Mouse (Mus musculus) kidney, embryonic 14.5 days (tissue): Measurements from ENCODE around the gene Wbp2nl. TPM values are rescaled to one million over a fixed set of nuclear protein-coding genes. Genes with fewer than 3 reads are reported as not detected.

Source experiments
- ATAC-seq: fragments of 200-750 bp; cut with Nextera tagmentation; 2 replicates; pipeline ENCODE4 v1.8.0; 2017; ENCODE audit warnings: moderate number of reproducible peaks, mild to moderate bottlenecking, moderate TSS enrichment, moderate library complexity; ENCODE audit not compliant: low FRiP score, low TSS enrichment
- H3K27ac ChIP-seq: fragments of 300-500 bp; sonication (generic); 2 replicates; pipeline ENCODE4 v1.5.1; 2014; ENCODE audit warnings: low read depth, mild to moderate bottlenecking, low read length, moderate library complexity, mixed read lengths
- H3K27me3 ChIP-seq: fragments of 300-500 bp; sonication (generic); 2 replicates; pipeline ENCODE4 v1.6.1; 2014; ENCODE audit warnings: mild to moderate bottlenecking, low read length; ENCODE audit not compliant: control insufficient read depth, insufficient read depth
- H3K36me3 ChIP-seq: fragments of 300-500 bp; sonication (generic); 2 replicates; pipeline ENCODE4 v1.6.1; 2014; ENCODE audit warnings: low read length, mixed read lengths; ENCODE audit not compliant: control insufficient read depth, insufficient read depth
- H3K4me1 ChIP-seq: fragments of 300-500 bp; sonication (generic); 2 replicates; pipeline ENCODE4 v1.6.1; 2014; ENCODE audit warnings: low read length, mixed read lengths; ENCODE audit not compliant: control insufficient read depth, insufficient read depth
- H3K4me2 ChIP-seq: fragments of 300-500 bp; sonication (generic); replicated peaks from 2 replicates; pipeline ENCODE4 v1.6.1; 2014; ENCODE audit warnings: low read depth, mild to moderate bottlenecking, low read length
- H3K4me3 ChIP-seq: fragments of 300-500 bp; sonication (generic); 2 replicates; pipeline ENCODE4 v1.5.1; 2014; ENCODE audit warnings: mild to moderate bottlenecking, low read length
- H3K9ac ChIP-seq: fragments of 300-500 bp; sonication (generic); 2 replicates; pipeline ENCODE4 v1.6.1; 2014; ENCODE audit warnings: low read depth, mild to moderate bottlenecking, low read length, moderate library complexity
- H3K9me3 ChIP-seq: fragments of 300-500 bp; sonication (generic); 2 replicates; pipeline ENCODE4 v1.6.1; 2016; ENCODE audit warnings: low read length; ENCODE audit not compliant: control insufficient read depth
- WGBS: fragments of 180-500 bp; shearing (Covaris S2); extraction: QIAGEN DNeasy Blood & Tissue Kit; methylation state at CpG from one replicate; pipeline ENCODE4 v1.1.7; 2014; 5-methylcytosine and 5-hydroxymethylcytosine counted together
- polyA plus RNA-seq: library from polyadenylated mRNA; unstranded; fragments of >200 nt; fragmentation: Nextera tagmentation; extraction: Ambion mirVana; gene quantifications from 2 replicates; pipeline ENCODE4 v1.2.1, GENCODE M21; 2014

The Wbp2nl gene
- polyA plus RNA-seq, 1 experiment from 2014 or later = 0.65 TPM

DNA sequence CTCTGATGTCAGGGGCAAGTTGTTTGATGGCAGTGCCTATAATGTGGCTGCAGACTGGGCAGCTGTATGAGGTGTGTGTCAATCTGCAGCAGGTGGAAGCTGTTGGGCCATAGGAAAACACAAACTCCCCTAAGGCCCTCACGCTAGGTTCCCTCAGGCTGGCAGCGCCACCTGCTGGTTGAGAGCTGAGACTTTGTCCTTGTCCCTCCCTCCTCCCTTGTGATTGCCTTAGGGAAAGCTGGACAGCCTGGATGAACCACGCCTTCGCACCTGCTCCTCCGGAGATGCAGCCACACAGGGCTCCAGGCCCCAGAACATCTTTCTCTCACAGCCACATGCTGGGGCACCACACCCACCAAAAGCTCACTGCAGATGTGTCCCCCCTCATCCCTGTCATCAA, 27.6 kb upstream of the Wbp2nl start:
- Histone ChIP-seq H3K27me3 (peaks cover 15% of the 10 kb centered on the region), H3K9ac (no peak overlapping the region), H3K9me3 (no peaks in the 10 kb centered on the region), H3K36me3 (no peaks in the 10 kb centered on the region), H3K4me1 (peaks cover 9% of the 10 kb centered on the region; the same call in 1 of the 2 replicates), H3K4me3 (no peak overlapping the region), H3K27ac (no peak overlapping the region), H3K4me2 (no peak overlapping the region)
- 4% methylated on average over 5 of the region's 5 CpGs for WGBS
- ATAC-seq = peak; percentile 20; the same call in 1 of the 2 replicates

DNA sequence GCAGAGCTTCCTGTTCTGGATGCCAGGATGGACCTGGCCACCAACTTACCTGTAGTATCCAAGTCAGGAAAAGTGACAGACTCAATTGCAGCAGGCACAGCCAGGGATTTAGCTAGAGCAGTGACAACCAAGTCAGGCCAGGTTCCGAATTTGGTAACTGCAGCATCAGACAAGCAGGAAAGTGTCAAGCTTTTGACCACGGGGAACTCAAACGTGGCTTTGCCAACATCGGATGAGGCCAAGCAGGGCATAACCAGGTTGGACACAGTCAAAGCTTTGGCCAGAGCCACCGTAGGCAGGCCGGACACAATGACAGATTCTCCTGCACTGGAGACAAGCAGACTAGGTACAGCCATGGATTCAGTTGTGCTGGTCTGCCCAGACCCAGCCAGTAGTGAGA, 26.5 kb upstream of the Wbp2nl start:
- Histone ChIP-seq H3K4me3 (no peak overlapping the region), H3K4me1 (peaks cover 9% of the 10 kb centered on the region; the same call in 1 of the 2 replicates), H3K9ac (no peak overlapping the region), H3K4me2 (no peak overlapping the region), H3K27ac (no peak overlapping the region), H3K9me3 (no peaks in the 10 kb centered on the region), H3K36me3 (no peaks in the 10 kb centered on the region), H3K27me3 (peaks cover 19% of the 10 kb centered on the region)
- WGBS = 85% methylated on average over 6 of the region's 6 CpGs
- no peak for ATAC-seq

DNA sequence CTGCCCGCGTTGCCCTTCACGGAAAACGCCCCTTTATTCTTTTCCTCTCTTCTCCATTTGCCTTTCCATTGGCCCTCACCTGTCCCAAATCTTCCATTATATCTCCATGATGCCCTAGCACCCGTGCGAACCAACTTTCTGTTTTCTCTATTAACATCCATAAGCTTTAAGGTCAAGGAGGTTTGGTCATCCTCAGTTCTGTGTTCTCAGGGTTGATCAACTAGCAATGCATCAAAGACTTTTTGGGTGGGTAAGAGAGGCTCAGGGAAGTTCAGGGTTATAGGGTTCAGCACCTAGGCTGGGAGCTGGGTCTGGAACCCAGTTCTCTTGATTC, 24.2 kb upstream of the Wbp2nl start, which contains the start of gene Sept3:
Gene Sept3, plus strand, starts transcription at position 301 of the 334 bp plus-strand sequence.
- Histone ChIP-seq H3K36me3 (no peaks in the 10 kb centered on the region), H3K9me3 (no peaks in the 10 kb centered on the region), H3K4me3 (peak within 1 kb of the TSS; percentile 62), H3K9ac (peak within 1 kb of the TSS; percentile 67), H3K27ac (no peak within 1 kb of the TSS), H3K27me3 (peaks cover 19% of the 10 kb centered on the region), H3K4me2 (peak within 1 kb of the TSS; percentile 99), H3K4me1 (peaks cover 9% of the 10 kb centered on the region; the same call in 1 of the 2 replicates)
- ATAC-seq = no peak
- 25% methylated on average over 6 of the region's 6 CpGs for WGBS

DNA sequence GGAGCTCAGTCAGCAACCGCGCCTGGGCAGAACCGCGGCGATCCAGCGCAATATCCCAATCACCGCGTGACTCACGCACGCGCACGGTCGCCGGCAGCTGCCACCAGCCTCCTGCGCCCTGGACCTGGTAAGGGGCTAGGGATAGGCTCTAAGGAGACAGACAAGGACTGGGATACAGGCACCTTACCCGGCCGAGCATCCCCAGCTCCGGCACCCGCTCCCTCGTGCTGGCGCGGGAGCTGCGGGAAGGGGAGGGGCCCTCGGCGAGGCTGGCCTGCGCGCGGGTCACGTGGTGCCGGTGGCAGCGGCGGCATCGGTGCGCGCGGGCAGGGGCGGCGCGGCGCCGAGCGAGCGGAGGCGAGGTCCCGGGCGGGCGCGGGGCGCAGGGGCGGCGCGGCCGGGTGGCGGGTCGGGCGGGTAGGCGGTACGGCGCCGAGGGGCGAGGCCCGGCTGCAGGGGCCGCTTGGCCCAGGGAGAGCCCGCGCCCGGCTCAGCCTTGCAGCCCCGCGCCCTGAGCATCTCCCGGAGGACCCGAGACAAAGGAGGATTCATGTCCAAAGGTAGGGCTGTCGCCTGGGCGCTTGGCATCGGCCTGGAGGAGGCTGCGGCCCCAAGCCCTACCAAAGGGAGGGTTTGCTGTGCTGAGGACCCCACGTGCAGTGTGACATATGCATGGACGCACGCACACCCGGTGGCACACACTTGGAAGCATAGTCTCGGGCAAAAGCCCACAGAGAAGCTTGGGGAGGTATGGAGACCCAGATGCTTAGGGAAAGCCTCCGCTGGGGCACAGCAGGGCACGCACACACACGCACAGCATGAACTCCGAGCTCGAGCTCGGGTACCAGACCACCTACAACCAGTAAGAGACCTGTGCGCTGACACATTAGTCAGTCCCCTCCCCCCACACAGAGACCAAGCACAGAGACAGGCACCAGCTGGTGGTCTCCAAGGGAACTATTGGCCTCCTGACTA, 23.5 kb upstream of the Wbp2nl start:
- no peaks in the 10 kb centered on the region for H3K36me3 ChIP-seq
- H3K9ac ChIP-seq = peak overlapping the region; percentile 67
- ATAC-seq = peak; percentile 68
- peaks cover 19% of the 10 kb centered on the region for H3K27me3 ChIP-seq
- H3K27ac ChIP-seq = no peak overlapping the region
- H3K4me1 ChIP-seq = peaks cover 9% of the 10 kb centered on the region; the same call in 1 of the 2 replicates
- H3K4me2 ChIP-seq = peak overlapping the region; percentile 99
- no peaks in the 10 kb centered on the region for H3K9me3 ChIP-seq
- WGBS = under 1% methylated on average over 86 of the region's 86 CpGs
- H3K4me3 ChIP-seq = peak overlapping the region; percentile 62

DNA sequence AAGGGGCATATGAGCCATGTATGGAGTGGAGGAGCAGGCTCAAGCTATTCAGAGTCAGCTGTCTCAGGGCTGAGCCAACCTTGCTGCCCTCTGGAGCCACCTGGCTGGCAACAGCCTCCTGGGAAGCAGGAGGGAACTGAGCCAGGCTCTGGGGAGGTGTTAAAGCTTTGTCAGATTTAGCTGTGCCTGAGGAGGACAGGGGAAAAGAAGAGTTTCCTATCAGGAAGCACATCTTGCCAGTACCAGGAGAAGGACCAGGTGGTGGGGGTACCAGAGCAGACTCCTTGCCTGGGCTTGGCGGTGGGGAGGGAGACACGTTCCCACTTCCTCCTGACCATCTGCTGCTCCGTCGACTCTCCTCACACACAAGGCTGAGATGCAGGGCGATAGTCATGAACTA, 21.2 kb upstream of the Wbp2nl start:
- Histone ChIP-seq H3K4me1 (peaks cover 9% of the 10 kb centered on the region; the same call in 1 of the 2 replicates), H3K4me2 (no peak overlapping the region), H3K9ac (no peak overlapping the region), H3K27ac (no peak overlapping the region), H3K4me3 (no peak overlapping the region), H3K9me3 (no peaks in the 10 kb centered on the region), H3K36me3 (no peaks in the 10 kb centered on the region; the same call in 1 of the 2 replicates), H3K27me3 (peaks cover 19% of the 10 kb centered on the region)
- WGBS = 69% methylated on average over 5 of the region's 5 CpGs
- ATAC-seq = no peak

DNA sequence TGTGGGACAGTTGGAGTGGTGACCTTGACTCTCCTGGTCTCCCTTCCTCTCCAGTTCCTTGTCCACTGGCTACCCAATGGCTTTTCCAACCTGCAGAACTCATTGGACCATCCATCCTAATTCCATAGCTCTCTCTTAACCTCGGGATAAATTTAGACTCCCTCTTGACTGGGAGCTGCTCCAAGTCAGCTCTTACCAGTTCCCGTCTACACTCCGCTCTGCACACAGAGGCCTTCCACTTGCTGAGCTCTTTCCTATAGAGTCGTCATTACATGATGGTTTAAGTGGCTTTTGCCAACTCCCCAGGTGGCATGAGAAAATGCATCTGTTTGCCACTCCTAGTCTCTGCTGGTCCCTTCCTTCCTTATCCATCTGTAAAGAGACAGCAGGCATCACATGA, 18.1 kb upstream of the Wbp2nl start:
- no peak for ATAC-seq
- 91% methylated on average over 4 of the region's 4 CpGs for WGBS
- H3K9me3 ChIP-seq = no peaks in the 10 kb centered on the region
- no peak overlapping the region for H3K4me2 ChIP-seq
- peaks cover 6% of the 10 kb centered on the region; the same call in 1 of the 2 replicates for H3K36me3 ChIP-seq
- no peak overlapping the region for H3K4me3 ChIP-seq
- H3K27me3 ChIP-seq = peaks cover 4% of the 10 kb centered on the region; the same call in 1 of the 2 replicates
- no peak overlapping the region for H3K27ac ChIP-seq
- no peak overlapping the region for H3K9ac ChIP-seq
- peaks cover 5% of the 10 kb centered on the region; the same call in 1 of the 2 replicates for H3K4me1 ChIP-seq

DNA sequence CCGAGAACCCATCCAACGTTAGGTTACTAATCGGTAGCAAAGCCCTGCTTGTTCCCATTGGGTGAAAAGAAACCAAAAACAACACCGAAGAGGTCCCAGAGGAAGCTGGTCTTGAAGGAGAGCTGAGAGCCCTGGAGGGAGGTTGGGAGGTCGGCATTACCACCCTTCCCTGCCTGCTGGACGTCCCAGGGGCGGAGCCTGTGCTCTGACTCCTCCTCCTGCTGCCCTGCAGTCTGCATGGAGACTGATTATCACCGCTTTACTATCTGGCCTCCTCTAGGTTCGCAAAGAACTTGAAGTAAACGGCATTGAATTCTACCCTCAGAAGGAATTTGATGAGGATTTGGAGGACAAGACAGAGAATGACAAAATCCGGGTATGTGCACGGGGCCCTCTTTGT, 12.6 kb upstream of the Wbp2nl start:
- no peak overlapping the region for H3K27ac ChIP-seq
- no peak overlapping the region for H3K4me2 ChIP-seq
- H3K27me3 ChIP-seq = no peaks in the 10 kb centered on the region
- H3K4me1 ChIP-seq = no peaks in the 10 kb centered on the region
- WGBS = 64% methylated on average over 12 of the region's 12 CpGs
- H3K9me3 ChIP-seq = no peaks in the 10 kb centered on the region
- H3K4me3 ChIP-seq = no peak overlapping the region
- no peak for ATAC-seq
- peaks cover 10% of the 10 kb centered on the region; the same call in 1 of the 2 replicates for H3K36me3 ChIP-seq
- H3K9ac ChIP-seq = no peak overlapping the region

DNA sequence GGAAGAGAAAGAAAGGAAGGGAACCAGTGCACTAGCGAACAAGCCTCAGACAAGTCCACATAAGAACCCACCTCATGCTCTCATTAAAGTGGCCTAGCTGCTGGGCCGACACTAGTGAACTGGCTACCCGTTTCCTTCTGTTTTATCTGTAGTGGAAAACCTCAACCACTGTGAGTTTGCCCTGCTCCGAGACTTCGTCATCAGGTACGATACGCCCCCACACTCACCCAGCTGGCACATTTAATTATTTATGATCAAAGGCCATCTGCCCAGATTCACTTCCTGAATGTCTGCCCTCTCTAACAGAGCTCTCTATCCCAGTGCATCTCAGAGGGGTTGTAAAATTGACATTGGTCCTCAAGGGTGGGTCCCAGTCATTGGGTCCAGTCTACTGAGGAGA, 8.5 kb upstream of the Wbp2nl start:
- H3K27ac ChIP-seq = no peak overlapping the region
- no peak for ATAC-seq

DNA sequence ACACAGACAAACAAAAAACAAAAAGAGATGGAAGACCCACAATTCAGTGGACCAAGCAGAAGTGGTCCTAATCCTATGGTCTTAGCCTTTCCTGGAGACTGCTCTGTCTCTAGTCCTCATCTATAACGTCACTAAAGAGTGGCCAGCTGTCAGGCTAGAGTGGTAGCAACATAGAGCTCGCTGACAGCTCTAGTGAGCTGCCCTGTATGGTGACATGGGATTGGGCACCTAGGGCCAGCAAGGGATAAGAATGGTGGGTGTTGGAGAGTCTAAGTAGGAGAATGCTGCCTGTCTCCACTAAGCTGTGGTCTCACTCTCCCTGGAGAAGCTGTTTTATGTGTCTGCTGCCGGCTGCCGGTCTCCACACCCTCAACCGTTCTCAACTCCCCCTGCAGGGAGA, 5.9 kb upstream of the Wbp2nl start:
- Histone ChIP-seq H3K27me3 (no peaks in the 10 kb centered on the region), H3K9me3 (no peaks in the 10 kb centered on the region), H3K4me1 (peaks cover 11% of the 10 kb centered on the region), H3K4me2 (peak overlapping the region; percentile 27; the same call in 1 of the 2 replicates), H3K36me3 (peaks cover 4% of the 10 kb centered on the region; the same call in 1 of the 2 replicates), H3K4me3 (no peak overlapping the region), H3K27ac (no peak overlapping the region), H3K9ac (no peak overlapping the region)
- WGBS = 13% methylated on average over 5 of the region's 5 CpGs
- ATAC-seq = 0 out of 2 replicates have a peak, but pooled peaks have one; percentile 10

More for the DNA sequence above, 8.5 kb upstream of the Wbp2nl start:
- Histone ChIP-seq H3K9ac (no peak overlapping the region), H3K9me3 (no peaks in the 10 kb centered on the region), H3K36me3 (peaks cover 4% of the 10 kb centered on the region; the same call in 1 of the 2 replicates), H3K4me1 (peaks cover 11% of the 10 kb centered on the region), H3K27me3 (no peaks in the 10 kb centered on the region), H3K4me2 (no peak overlapping the region), H3K4me3 (no peak overlapping the region)
- 76% methylated on average over 7 of the region's 7 CpGs for WGBS
